Mouse (Mus musculus) limb, embryonic 10.5 days (tissue): ENCODE results near the gene Gm7982. TPM values are rescaled to one million over a fixed set of nuclear protein-coding genes. Genes with fewer than 3 reads are reported as not detected.
"Not testable (repeated sequence)": the region's sequence is repeated elsewhere in the genome, so short reads cannot be mapped to it uniquely, and the experiment has no call there.

Experiments
- DNase-seq: peaks from one replicate; pipeline ENCODE4 v3.0.0-alpha.2; 2017; ENCODE audit warnings: low spot score
- H3K27ac ChIP-seq: fragments of 300-500 bp; sonication (generic); 2 replicates; pipeline ENCODE4 v1.5.1; 2016; ENCODE audit warnings: mild to moderate bottlenecking
- H3K27me3 ChIP-seq: fragments of 300-500 bp; sonication (generic); 2 replicates; pipeline ENCODE4 v1.6.1; 2016; ENCODE audit warnings: low read depth, mild to moderate bottlenecking; ENCODE audit not compliant: poor library complexity, severe bottlenecking
- H3K36me3 ChIP-seq: fragments of 300-500 bp; sonication (generic); 2 replicates; pipeline ENCODE4 v1.6.1; 2016; ENCODE audit warnings: mild to moderate bottlenecking, moderate library complexity
- H3K4me1 ChIP-seq: fragments of 300-500 bp; sonication (generic); 2 replicates; pipeline ENCODE4 v1.6.1; 2016
- H3K4me3 ChIP-seq: fragments of 300-500 bp; sonication (generic); 2 replicates; pipeline ENCODE4 v1.5.1; 2016; ENCODE audit warnings: mild to moderate bottlenecking, moderate library complexity
- H3K9me3 ChIP-seq: fragments of 300-500 bp; sonication (generic); replicated peaks from 2 replicates; pipeline ENCODE4 v1.6.1; 2016; ENCODE audit warnings: mild to moderate bottlenecking
- WGBS: fragments of 180-500 bp; shearing (Covaris S2); methylation state at CpG from one replicate; pipeline ENCODE4 v1.1.7; 2016; 5-methylcytosine and 5-hydroxymethylcytosine counted together
- polyA plus RNA-seq: library from polyadenylated mRNA; unstranded; fragments of >200 nt; fragmentation: Nextera tagmentation; extraction: Ambion mirVana; gene quantifications from 2 replicates; pipeline ENCODE4 v1.2.1, GENCODE M21; 2016

Gm7982 gene
- not detected in 2 replicates for polyA plus RNA-seq

DNA sequence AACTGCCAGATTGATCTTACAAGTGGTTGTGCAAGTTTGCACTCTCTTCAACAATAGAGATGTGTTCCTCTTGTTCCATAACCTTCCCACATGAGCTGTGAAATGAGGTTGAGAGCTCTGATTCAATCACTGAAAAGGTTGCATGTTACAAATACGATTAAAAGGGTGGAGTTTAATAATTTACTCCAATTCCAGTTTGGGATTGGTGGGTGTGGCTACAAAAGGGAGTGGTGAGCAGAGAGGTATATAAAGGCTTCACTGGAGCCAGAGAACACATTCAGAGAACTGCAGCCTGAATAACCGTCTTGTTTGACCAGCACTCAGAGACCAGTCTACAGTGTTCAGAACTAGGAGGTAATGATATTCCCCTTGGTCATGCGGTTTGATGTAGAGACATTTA, at the start of gene Gm7982:
Gene Gm7982, plus strand, starts transcription at position 301 of the 400 bp plus-strand sequence.
- not testable (repeated sequence) for H3K27me3 ChIP-seq, H3K9me3 ChIP-seq, H3K4me3 ChIP-seq, H3K36me3 ChIP-seq, H3K27ac ChIP-seq, DNase-seq, H3K4me1 ChIP-seq
- WGBS = no CpG with 5 or more reads among the region's 3 CpGs

DNA sequence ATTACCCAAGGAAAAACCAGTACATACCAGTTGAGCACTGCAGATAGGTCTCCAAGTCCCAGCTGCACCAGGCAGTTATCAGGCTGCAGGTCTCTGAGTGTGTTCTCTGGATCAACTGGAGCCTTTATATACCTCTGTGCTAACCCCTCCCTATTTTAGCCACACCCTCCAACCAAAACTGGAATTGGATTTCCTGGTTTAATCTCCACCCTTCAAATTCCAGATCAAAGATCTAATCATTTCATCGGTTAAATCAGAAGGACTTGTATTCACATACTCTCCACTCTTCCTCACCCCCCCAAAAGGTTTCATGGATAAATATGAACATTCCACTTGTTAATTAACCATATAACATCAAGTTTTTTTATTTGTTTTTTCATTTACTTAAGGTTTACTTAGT, 5.7 kb upstream of the Gm7982 start, which contains the start of gene Gm7978:
Gene Gm7978, minus strand, starts transcription at position 101 of the 400 bp plus-strand sequence.
- WGBS = no CpG with 5 or more reads among the region's 1 CpGs
- H3K27me3 ChIP-seq, DNase-seq: not testable (repeated sequence)

DNA sequence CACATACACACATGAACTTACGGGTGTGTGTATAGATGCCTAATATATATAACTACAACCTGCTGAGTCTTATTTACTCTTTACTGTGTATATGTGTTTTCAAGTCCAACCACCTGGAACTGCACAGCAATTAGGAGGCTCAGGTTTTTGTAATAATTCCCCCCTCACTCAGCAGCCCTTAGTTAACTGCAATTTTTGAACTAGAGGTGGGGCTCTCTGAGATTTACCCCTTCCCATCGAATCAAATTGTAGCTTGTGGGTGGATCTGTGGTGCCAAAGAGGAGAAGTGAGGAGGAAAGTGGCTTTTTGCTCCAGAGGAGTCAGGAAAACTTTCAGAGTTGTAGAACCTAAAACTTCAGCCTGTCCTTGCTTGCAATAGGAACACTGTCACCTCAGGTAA, 33.9 kb downstream of the Gm7982 start, which contains the start of gene E330014E10Rik:
Gene E330014E10Rik, plus strand, starts transcription at position 301 of the 400 bp plus-strand sequence.
- H3K27me3 ChIP-seq, H3K4me3 ChIP-seq, H3K9me3 ChIP-seq, H3K36me3 ChIP-seq, DNase-seq, H3K4me1 ChIP-seq, H3K27ac ChIP-seq: not testable (repeated sequence)
- WGBS = no CpG with 5 or more reads among the region's 2 CpGs

More for the DNA sequence above, 5.7 kb upstream of the Gm7982 start, which contains the start of gene Gm7978:
- H3K36me3 ChIP-seq, H3K27ac ChIP-seq, H3K4me3 ChIP-seq, H3K9me3 ChIP-seq, H3K4me1 ChIP-seq: not testable (repeated sequence)

Other genes with a start within 250 kb of the Gm7982 start
- gene Gm3286, start 231.3 kb upstream of the Gm7982 start, polyA plus RNA-seq = not detected in 2 replicates
- gene Gm7971, start 147.1 kb upstream of the Gm7982 start, polyA plus RNA-seq = not detected in 2 replicates
- not detected in 2 replicates for gene Gm7978, start 5.8 kb upstream of the Gm7982 start, polyA plus RNA-seq
- not detected in 2 replicates for gene E330014E10Rik, start 34.0 kb downstream of the Gm7982 start, polyA plus RNA-seq
- gene Cxcl13, start 214.9 kb downstream of the Gm7982 start, polyA plus RNA-seq = 0.20 and 0.39 TPM in 2 replicates